Mouse (Mus musculus) bone marrow, adult 2 months (tissue): ENCODE results near the gene Mme.

Source experiments
- CTCF ChIP-seq: fragments of 200-500 bp; IDR thresholded peaks from 2 replicates; pipeline ENCODE4 v1.5.1; 2011; ENCODE audit warnings: low read length, control low read depth; ENCODE audit not compliant: control insufficient read depth, insufficient read depth
- POLR2A ChIP-seq: fragments of 200-500 bp; IDR thresholded peaks from 2 replicates; pipeline ENCODE4 v1.6.1; 2011; ENCODE audit warnings: low read depth, mild to moderate bottlenecking, control low read depth, low read length, borderline replicate concordance; ENCODE audit not compliant: control insufficient read depth

- TF ChIP-seq CTCF = no peak
- no peak for TF ChIP-seq POLR2A
Measured at GRCm38 (mm10) chr3:63406438-63406837, 165.1 kb downstream of the Mme start.
